Mouse (Mus musculus): Measurements from ENCODE around the gene Olfr765.
"Not testable (repeated sequence)": the region's sequence is repeated elsewhere in the genome, so short reads cannot be mapped to it uniquely, and the experiment has no call there.

Olfr765 gene

GRCm38 (mm10) chr10:129049898-129050297 is at the start of gene Olfr765:
Olfr765 (minus strand) TSS chr10:129049998.
- DNase-seq, result not testable (repeated sequence)

DNA sequence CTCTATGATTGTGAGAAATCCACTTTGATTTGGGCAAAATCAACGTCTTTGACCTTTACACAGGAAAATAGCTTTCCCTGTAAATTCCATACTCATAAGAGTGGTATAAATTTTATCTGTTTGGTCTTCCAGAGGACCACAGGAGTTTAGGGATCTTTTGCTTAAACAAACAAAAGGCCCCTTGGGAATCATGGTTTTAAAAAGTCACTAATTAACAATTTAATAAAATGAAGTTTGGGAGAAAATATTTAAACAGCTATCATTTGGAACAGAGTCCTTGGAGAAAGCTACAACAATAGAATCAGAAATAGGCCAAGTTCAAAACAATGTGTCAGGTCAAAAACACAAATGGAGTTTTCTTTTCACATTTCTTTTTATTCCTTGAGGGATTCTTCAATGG is 49.5 kb upstream of the Olfr765 start, which contains the start of gene Olfr768:
Olfr768 (minus strand) TSS at position 101 of the 400 bp plus-strand sequence.
- DNase-seq, result no peak

GRCm38 (mm10) chr10:129082810-129083209 is 33.0 kb upstream of the Olfr765 start, which contains the start of gene Olfr767:
Olfr767 (minus strand) TSS chr10:129082910.
- DNase-seq, result not testable (repeated sequence)

DNA sequence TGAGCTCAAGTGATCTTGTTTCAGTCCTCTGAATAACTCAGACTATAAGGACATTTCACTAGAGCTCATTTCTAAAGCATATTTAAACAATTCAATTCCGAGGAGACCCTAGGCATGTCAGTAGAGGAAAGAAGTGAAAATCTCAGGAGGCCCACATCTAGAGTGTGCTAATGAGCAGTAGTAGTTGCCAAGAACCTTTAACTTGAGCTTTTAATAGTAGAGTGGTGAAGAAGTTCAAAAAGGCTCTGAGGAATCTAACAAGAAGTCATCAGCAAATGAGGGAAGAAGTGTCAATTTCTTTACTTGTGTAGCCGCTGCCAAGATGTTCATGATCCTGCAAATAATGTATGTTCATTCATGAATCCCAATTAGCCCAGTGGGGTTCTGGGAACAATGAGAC is 19.1 kb upstream of the Olfr765 start, which contains the start of gene Olfr766-ps1:
Olfr766-ps1 (minus strand) TSS at position 101 of the 400 bp plus-strand sequence.
- no peak for DNase-seq

GRCm38 (mm10) chr10:129039796-129040195 is 10.0 kb downstream of the Olfr765 start, which contains the start of gene Olfr764-ps1:
Olfr764-ps1 (minus strand) TSS chr10:129039896.
- DNase-seq, result no peak

DNA sequence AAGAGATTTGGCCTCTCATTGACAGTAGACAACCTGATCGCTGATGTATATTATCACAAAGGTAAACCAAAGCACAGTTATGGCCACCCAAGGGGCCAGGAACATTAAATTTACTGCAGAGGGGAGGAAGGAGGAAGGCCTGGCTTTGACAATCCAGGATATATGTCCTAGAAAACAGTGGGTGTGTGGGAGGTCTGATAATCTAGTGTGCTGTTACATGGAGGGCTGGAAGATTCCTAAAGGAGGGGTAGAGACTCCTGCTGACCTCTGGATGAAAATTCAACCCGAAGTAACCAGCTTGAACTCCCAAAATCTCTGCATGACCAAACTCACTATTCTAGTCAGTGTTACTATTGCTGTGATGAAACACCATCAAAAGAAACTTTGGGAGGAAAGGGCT is 21.5 kb downstream of the Olfr765 start:
- no peak for DNase-seq

GRCm38 (mm10) chr10:129026018-129026662 is 23.7 kb downstream of the Olfr765 start:
- peak in 1 of 2 experiments; percentile 4 for DNase-seq

GRCm38 (mm10) chr10:129023319-129023718 is 26.5 kb downstream of the Olfr765 start:
- DNase-seq, result no peak

GRCm38 (mm10) chr10:129014477-129014876 is 35.3 kb downstream of the Olfr765 start:
- no peak for DNase-seq

DNA sequence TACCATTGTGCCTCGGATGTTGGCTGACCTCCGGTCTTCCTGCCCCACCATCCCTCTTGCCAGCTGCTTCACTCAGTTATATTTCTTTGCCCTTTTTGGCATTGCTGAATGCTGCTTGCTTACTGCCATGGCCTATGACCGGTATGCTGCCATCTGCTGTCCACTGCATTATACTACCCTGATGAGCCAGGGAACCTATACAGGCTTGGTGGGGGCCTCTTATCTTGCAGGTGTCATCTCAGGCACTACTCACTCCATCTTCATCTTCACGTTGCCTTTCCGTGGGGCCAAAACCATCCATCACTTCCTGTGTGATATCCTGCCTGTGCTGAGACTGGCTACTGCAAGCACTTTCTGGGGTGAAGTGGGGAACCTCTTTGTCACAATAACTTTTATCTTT is 38.3 kb downstream of the Olfr765 start:
- not testable (repeated sequence) for DNase-seq

GRCm38 (mm10) chr10:129010288-129010841 is 39.4 kb downstream of the Olfr765 start, which contains the start of gene Olfr763:
Olfr763 (plus strand) TSS chr10:129010791.
- no peak for DNase-seq

DNA sequence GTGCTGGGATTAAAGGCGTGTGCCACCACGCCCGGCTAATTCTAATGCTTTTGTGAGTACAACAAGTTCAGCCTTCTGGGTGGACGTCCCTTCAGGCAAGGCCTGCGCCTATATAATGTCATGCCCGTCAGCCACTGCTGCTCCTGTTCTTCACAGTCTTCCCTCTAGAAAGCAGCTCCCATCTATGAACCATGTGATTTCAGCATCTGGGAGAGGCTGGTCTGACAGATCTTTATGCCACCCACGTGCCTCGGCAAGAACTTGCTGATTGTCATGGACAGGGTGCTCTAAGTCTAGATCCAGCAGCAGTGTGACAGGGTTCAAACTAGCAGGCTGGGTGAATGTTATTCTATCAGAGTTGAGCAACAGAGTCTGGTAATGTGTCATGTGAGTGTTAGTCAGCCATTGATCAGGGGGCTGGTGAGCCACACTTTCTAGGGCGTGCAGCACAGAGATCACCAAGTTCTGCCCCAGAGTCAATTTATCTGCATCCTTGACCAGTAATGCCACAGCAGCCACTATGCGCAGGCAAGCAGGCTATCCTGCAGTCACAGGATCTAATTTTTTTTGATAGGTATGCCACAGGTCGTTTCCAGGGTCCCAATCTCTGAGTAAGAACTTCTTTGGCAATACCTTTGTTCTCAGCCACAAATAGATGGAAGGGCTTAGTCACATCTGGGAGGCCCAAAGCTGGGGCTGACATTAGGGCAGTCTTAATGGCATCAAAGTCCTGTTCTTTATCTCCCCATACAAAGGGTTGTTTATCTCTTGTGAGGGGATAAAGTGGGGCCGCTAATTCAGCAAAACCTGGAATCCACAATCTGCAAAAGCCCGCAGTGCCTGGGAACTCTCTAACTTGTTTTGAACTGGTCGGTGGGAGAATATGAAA is 45.5 kb downstream of the Olfr765 start:
- DNase-seq, result no peak

GRCm38 (mm10) chr10:128996523-128997040 is 53.2 kb downstream of the Olfr765 start:
- DNase-seq, result no peak

- no peak for DNase-seq
Measured at GRCm38 (mm10) chr10:128995796-128996195, 54.0 kb downstream of the Olfr765 start.

All from lung, adult 18-20 months (tissue).